Mouse (Mus musculus) urinary bladder, postnatal 36 days (tissue): ENCODE data around the gene Mroh2a.

Experiments
- DNase-seq, 2 experiments: peaks; one replicate each; pipeline ENCODE4 v3.0.0; 2022; ENCODE audit warnings: low spot score in 2 of 2, mixed read lengths in 1 of 2

Gene Mroh2a

GRCm38 (mm10) chr1:88226670-88227379, at the start of gene Mroh2a:
Gene Mroh2a (plus strand): TSS chr1:88226986.
- no peak for DNase-seq

- no peak for DNase-seq
Observed at GRCm38 (mm10) chr1:88179657-88180056, 47.1 kb upstream of the Mroh2a start.

DNA sequence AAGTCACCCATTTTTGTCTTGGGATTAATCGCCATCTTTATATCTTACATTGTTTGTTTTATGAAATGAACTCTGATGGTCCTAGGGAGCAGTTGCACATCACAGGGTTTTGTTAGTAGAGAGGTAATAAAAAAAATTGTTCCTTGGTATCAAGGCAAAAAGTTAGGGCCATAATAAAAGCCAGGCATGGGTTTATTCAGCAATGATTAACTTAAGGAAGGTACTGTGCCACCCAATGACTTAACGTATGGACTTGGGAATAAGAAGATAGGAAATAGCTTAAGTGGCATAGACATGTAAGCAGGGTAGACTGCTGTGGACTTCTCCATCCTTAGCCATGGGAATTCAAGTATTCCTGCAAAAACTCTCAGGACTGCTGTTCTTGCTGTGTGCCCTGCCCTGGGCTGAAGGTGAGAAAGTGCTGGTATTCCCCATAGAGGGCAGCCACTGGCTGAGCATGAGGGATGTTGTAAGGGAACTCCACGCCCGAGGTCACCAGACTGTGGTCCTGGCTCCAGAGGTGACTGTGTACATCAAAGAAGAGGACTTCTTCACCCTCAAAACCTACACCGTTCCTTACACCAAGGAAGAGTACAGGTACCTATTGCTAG, 40.4 kb upstream of the Mroh2a start:
- DNase-seq: no peak

DNA sequence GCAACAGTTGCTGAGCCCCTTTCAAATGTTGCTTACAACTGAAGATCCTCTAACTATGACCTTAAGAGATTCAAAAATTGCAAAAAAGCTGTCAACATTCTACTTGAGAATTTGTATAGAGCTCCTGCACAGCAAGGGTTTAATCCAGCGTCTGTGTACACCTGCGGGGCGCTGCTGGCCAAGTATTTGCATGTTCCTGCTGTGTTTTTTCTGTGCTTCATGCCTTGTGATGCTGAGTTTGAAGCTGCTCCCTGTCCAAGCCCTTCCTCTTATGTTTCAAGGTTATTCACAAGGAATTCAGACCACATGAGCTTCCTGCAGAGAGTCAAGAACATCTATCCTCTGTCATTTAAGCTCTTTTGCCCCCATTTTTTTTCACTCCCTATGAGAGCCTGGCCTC, 34.6 kb upstream of the Mroh2a start:
- DNase-seq: no peak

DNA sequence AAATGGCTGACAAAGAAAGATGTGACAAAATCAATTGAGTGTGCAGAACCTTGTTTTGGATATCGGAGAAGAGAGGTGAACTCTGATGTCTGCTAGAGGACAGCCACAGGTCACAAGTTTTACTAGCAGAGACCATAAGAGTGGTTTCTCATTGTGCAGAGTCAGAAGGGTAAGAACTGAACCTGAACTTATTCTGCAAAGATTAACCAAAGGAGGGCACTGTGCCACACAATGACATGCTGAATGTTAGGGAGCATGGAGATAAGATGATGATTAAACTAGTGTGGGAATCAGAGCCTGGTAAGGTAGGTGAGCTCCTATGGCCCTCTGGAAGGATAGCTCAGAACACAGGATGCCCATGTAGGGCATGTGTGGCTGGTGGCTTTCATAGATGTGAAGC, 31.1 kb upstream of the Mroh2a start:
- DNase-seq: no peak

DNA sequence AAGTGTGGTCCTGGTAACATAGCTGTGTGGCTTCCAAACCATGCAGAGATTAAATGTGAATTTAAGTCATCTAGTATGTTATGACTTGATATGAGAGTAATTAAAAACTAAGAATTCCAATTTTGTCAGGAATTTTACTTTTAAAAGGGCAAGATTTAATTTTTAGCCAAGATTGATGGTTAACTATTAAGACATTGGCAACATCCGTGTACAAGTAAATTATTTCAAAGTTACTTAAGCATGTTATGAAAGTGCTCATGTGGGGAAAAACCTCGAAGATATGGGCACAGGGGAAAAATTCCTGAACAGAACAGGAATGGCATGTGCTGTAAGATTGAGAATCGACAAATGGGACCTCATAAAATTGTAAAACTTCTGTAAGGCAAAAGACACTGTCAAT, 29.3 kb upstream of the Mroh2a start:
- DNase-seq: no peak

DNA sequence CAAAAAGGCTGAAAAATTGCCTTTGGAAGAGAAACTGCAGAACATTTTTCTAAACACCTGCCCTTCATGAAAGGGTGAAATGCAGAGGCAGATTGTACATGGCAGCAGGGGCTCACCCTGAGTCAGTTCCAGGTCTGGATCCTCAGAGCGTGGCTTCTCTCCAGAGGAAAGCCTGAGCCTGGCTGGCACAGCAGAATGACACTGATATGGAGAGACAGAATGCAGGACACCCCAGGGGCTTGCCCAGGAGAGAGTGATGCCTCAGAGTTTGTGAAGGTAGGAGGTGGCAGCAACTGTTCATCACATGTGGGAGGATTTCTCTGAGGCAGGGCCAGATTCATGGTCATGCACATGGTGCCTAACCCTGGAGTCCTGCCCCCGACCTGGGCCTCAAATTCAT, 26.8 kb upstream of the Mroh2a start:
- no peak for DNase-seq

- DNase-seq: no peak
Observed at GRCm38 (mm10) chr1:88200456-88200855, 26.3 kb upstream of the Mroh2a start, which contains the start of gene Ugt1a2. Gene Ugt1a2 (plus strand): TSS chr1:88200601.

DNA sequence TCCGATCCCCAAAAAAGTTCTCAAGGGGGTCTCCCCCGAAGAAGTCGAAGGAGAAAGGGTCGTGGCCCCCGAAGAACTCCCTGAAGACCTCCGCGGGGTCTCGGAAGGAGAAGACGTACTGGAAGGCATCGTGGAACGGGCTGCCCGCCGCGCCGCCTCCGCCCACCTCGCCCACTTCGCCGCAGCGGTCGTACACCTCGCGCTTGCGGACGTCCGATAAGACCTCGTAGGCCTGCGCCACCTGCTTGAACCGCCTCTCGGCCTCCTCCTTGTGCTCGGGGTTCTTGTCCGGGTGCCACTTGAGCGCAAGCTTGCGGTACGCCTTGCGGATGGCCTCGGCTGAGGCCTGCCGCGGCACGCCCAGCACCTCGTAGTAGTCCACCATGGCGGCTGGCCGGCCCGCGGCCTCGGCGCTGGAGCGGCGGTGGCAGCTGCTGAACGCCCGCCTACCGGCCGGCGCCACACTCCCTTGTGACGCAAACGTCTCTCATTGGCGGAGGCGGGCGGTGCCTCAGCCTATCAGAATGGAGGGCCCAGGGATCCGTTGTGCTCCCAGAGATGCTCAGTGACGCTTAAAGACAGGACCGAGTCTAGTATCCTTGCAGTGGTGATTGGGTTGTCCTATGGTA, 21.4 kb upstream of the Mroh2a start, which contains the start of gene Dnajb3:
Gene Dnajb3, minus strand, starts transcription at position 489 of the 629 bp plus-strand sequence.
- peak in 1 of 2 experiments; percentile 39 for DNase-seq

DNA sequence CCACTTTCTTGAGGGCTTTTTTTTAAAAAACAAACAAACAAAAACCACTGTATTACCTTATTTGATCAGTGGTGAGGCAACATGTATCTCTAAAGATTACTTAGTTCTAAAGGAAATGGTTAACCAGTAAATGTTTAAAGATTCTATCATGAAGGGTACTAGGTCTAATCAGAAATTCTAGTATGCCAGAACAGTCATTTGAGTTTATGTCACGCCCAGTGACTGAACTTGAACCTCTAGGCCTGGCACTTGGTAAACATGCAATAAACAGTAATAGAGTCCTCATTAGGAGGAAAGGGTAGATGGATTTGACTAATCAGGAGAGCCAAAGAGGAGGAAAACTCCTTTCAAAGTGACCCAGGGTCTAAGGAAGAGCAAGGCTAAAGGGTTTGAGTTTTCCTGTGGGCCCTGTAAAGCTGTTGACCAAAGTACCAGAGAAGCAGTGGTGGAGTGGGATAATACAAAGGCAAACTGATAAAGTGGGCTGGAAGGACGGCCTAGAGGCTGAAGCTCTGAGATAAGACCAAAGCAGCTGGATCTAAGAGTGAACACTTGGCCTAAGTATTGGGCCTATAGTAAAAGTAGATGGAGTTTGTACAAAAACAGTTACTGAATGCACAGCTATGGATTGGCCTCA, 19.8 kb upstream of the Mroh2a start:
- no peak for DNase-seq

DNA sequence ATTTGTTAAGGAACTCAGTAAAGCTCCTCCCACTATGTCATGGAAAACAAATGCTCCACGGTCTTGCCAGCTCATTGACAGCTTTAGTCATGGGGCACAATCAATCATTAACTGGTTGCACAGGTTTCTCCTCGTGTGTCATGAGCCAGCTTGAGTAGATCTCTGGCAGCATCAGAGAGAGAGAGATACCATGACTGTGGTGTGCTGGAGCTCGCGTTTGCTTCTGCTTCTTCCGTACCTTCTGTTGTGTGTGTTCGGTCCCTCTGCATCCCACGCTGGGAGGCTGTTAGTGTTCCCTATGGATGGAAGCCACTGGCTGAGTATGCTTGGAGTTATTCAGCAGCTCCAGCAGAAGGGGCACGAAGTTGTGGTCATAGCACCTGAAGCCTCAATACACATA, 15.0 kb upstream of the Mroh2a start, which contains the start of gene Ugt1a1:
Gene Ugt1a1, plus strand, starts transcription at position 148 of the 400 bp plus-strand sequence.
- DNase-seq: peak; percentile 73 to 79

DNA sequence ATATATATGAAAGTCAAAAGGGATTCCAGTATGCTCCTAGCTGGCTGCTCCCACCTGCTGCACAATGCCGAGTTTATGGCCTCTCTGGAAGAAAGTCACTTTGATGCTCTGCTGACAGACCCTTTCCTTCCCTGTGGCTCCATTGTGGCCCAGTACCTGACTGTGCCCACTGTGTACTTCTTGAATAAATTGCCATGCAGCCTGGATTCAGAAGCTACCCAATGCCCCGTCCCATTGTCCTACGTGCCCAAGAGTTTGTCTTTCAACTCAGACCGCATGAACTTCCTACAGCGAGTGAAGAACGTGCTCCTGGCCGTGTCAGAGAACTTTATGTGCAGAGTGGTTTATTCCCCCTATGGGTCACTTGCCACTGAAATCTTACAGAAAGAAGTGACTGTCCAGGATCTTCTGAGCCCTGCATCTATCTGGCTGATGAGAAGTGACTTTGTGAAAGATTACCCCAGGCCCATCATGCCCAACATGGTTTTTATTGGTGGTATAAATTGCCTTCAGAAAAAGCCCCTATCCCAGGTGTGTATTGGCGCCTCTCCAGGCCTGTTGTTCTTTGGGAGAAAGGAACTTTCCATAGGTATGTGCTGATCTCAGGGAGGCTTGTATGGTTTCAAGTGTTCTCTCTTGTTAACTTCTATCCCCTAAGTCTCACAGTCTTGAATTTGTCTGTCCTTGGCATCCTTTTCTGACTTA, 14.3 kb upstream of the Mroh2a start:
- DNase-seq: no peak

GRCm38 (mm10) chr1:88213061-88213460, 13.7 kb upstream of the Mroh2a start:
- no peak for DNase-seq

GRCm38 (mm10) chr1:88213766-88214461, 12.9 kb upstream of the Mroh2a start:
- no peak for DNase-seq

- no peak for DNase-seq
Observed at GRCm38 (mm10) chr1:88214462-88214952, 12.3 kb upstream of the Mroh2a start.

GRCm38 (mm10) chr1:88215466-88216380, 11.1 kb upstream of the Mroh2a start:
- no peak for DNase-seq

GRCm38 (mm10) chr1:88216551-88216950, 10.2 kb upstream of the Mroh2a start:
- no peak for DNase-seq

GRCm38 (mm10) chr1:88217144-88217543, 9.6 kb upstream of the Mroh2a start:
- no peak for DNase-seq

- DNase-seq: no peak
Observed at GRCm38 (mm10) chr1:88217576-88217975, 9.2 kb upstream of the Mroh2a start.

DNA sequence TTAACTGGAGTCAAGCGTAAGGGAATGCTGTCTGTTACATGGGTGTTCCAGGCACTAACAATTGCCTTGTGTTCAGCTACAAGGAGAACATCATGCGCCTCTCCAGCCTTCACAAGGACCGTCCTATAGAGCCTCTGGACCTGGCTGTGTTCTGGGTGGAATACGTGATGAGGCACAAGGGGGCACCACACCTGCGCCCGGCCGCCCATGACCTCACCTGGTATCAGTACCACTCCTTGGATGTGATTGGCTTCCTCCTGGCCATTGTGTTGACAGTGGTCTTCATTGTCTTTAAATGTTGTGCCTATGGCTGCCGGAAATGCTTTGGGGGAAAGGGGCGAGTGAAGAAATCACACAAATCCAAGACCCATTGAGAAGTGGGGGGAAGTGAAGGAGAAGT, 8.7 kb upstream of the Mroh2a start:
- no peak for DNase-seq
